ENCODE assay signal across 27 mouse cellular contexts in genomic region chrX:160892077-160892476, GRCm38 (mm10). TPM values are rescaled to one million over a fixed set of nuclear protein-coding genes. Genes with fewer than 3 reads are reported as not detected.
DNase-seq lines count a peak whose midpoint lies in the region; ATAC-seq and TF ChIP-seq lines count a peak whose summit lies in the region.
"Had no signal": no experiment of that assay in that cellular context is flagged by ENCODE, and none has a peak within 500 bp of the region (broad histone marks: within the 10 kb centered on the region; RNA-seq: fewer than 3 reads in every experiment).

No protein-coding gene starts in this region.

- TF ChIP-seq EP300 in MEL (IDR thresholded peaks at IDR 0.05; ENCODE audit: low read depth in 1 of 2, low read length in 2 of 2): peak; percentile 41 to 60; a peak in 3 of 4 replicates

- no peaks in the 10 kb centered on the region for H3K27me3 ChIP-seq in intestine, embryonic 16.5 days (replicated peaks; ENCODE audit: control insufficient read depth, insufficient read depth, low read length)
- no peaks in the 10 kb centered on the region for H3K27me3 ChIP-seq in intestine, postnatal 0 days (replicated peaks; ENCODE audit: control insufficient read depth, insufficient read depth, low read length)
- no peaks in the 10 kb centered on the region for H3K27me3 ChIP-seq in MEL (ENCODE audit: control insufficient read depth in 1 of 2, insufficient read depth in 2 of 2, low read length in 2 of 2)
- no peaks in the 10 kb centered on the region for H3K27me3 ChIP-seq in liver, embryonic 15.5 days
- H3K27me3 ChIP-seq: heart, embryonic 12.5 days; heart, embryonic 15.5 days; Patski had no signal

- TF ChIP-seq CTCF in intestine, postnatal 0 days (IDR thresholded peaks at IDR 0.05; ENCODE audit: low read depth): no peak
- TF ChIP-seq CTCF in MEL (IDR thresholded peaks at IDR 0.05 in 2 of 3, conservative IDR thresholded peaks at IDR 0.05 in 1 of 3; ENCODE audit: control insufficient read depth in 1 of 3, insufficient read depth in 1 of 3, low read depth in 2 of 3, low read length in 3 of 3, poor library complexity in 1 of 3, severe bottlenecking in 1 of 3): no peak

- no peak overlapping the region for H3K4me2 ChIP-seq in intestine, embryonic 16.5 days (ENCODE audit: low read depth, low read length)
- no peak overlapping the region for H3K4me2 ChIP-seq in intestine, postnatal 0 days (replicated peaks; ENCODE audit: low read depth)
- no peak overlapping the region for H3K4me2 ChIP-seq in liver, embryonic 15.5 days
- H3K4me2 ChIP-seq: embryonic facial prominence, embryonic 12.5 days; embryonic facial prominence, embryonic 15.5 days; heart, embryonic 12.5 days; heart, embryonic 15.5 days; hindbrain, embryonic 14.5 days had no signal

- H3K9me3 ChIP-seq in intestine, embryonic 16.5 days (ENCODE audit: control insufficient read depth, low read length): no peaks in the 10 kb centered on the region
- H3K9me3 ChIP-seq in intestine, postnatal 0 days (ENCODE audit: control insufficient read depth): no peaks in the 10 kb centered on the region
- H3K9me3 ChIP-seq in MEL (replicated peaks; ENCODE audit: insufficient read depth, low read length): no peaks in the 10 kb centered on the region
- H3K9me3 ChIP-seq in liver, embryonic 15.5 days (replicated peaks): no peaks in the 10 kb centered on the region
- H3K9me3 ChIP-seq: embryonic facial prominence, embryonic 12.5 days; embryonic facial prominence, embryonic 15.5 days; heart, embryonic 12.5 days; heart, embryonic 15.5 days; hindbrain, embryonic 10.5 days had no signal

- TF ChIP-seq RAD21 in MEL (IDR thresholded peaks at IDR 0.05; ENCODE audit: low read depth, low read length): no peak

- no peak overlapping the region for H3K27ac ChIP-seq in intestine, embryonic 16.5 days (ENCODE audit: low read length)
- H3K27ac ChIP-seq in intestine, postnatal 0 days (ENCODE audit: low read depth, low read length): no peak overlapping the region
- H3K27ac ChIP-seq in MEL (ENCODE audit: control insufficient read depth, low read depth, low read length): no peak overlapping the region
- no peak overlapping the region for H3K27ac ChIP-seq in liver, embryonic 15.5 days (replicated peaks)
- H3K27ac ChIP-seq: embryonic facial prominence, embryonic 12.5 days; embryonic facial prominence, embryonic 15.5 days; gastrocnemius, adult 2 months; heart, embryonic 15.5 days; hindbrain, embryonic 10.5 days; hindbrain, embryonic 14.5 days had no signal

- intact Hi-C loops in gastrocnemius, postnatal 14 days (cut with DNase I; ENCODE audit: low total_unique reads): no loop called here

- peak; percentile 46; the same call in 1 of the 2 replicates for ATAC-seq in intestine, embryonic 16.5 days
- no peak for ATAC-seq in intestine, postnatal 0 days
- peak; percentile 68 for ATAC-seq in liver, embryonic 15.5 days (ENCODE audit: insufficient read depth)
- ATAC-seq in megakaryocyte-erythroid progenitor cell, adult 5-6 weeks (replicated peaks; ENCODE audit: low FRiP score, low TSS enrichment, poor library complexity, severe bottlenecking): peak; percentile 94
- ATAC-seq: forebrain, embryonic 14.5 days; forebrain, postnatal 0 days; Patski had no signal

- no peaks in the 10 kb centered on the region for H3K4me1 ChIP-seq in intestine, embryonic 16.5 days (ENCODE audit: control insufficient read depth, insufficient read depth, low read length)
- H3K4me1 ChIP-seq in intestine, postnatal 0 days (replicated peaks; ENCODE audit: control insufficient read depth, insufficient read depth, low read length): no peaks in the 10 kb centered on the region
- H3K4me1 ChIP-seq in MEL (ENCODE audit: control insufficient read depth in 1 of 2, insufficient read depth in 2 of 2, low read length in 2 of 2): peaks cover 6 to 7% of the 10 kb centered on the region in 2 experiments
- H3K4me1 ChIP-seq in liver, embryonic 15.5 days (replicated peaks): no peaks in the 10 kb centered on the region
- H3K4me1 ChIP-seq: embryonic facial prominence, embryonic 12.5 days; embryonic facial prominence, embryonic 15.5 days; heart, embryonic 12.5 days; heart, embryonic 15.5 days; hindbrain, embryonic 10.5 days had no signal

- no peak for TF ChIP-seq POLR2A in MEL (IDR thresholded peaks at IDR 0.05; ENCODE audit: control insufficient read depth in 1 of 2, insufficient read depth in 1 of 2, low read depth in 1 of 2, low read length in 2 of 2, poor library complexity in 1 of 2)

- H3K4me3 ChIP-seq in intestine, embryonic 16.5 days (ENCODE audit: low read length): no peak overlapping the region
- no peak overlapping the region for H3K4me3 ChIP-seq in intestine, postnatal 0 days (ENCODE audit: low read depth, low read length)
- H3K4me3 ChIP-seq in MEL (ENCODE audit: control insufficient read depth in 1 of 2, insufficient read depth in 1 of 2, low read depth in 2 of 2, low read length in 2 of 2): no peak overlapping the region
- H3K4me3 ChIP-seq in liver, embryonic 15.5 days (replicated peaks): no peak overlapping the region
- H3K4me3 ChIP-seq: embryonic facial prominence, embryonic 12.5 days; embryonic facial prominence, embryonic 15.5 days; gastrocnemius, adult 2 months; heart, embryonic 12.5 days; heart, embryonic 15.5 days; hindbrain, embryonic 10.5 days had no signal

- H3K36me3 ChIP-seq in intestine, embryonic 16.5 days (ENCODE audit: control insufficient read depth, insufficient read depth, low read length): no peaks in the 10 kb centered on the region
- no peaks in the 10 kb centered on the region for H3K36me3 ChIP-seq in intestine, postnatal 0 days (ENCODE audit: control insufficient read depth, insufficient read depth)
- H3K36me3 ChIP-seq in MEL (ENCODE audit: control insufficient read depth in 1 of 2, insufficient read depth in 2 of 2, low read length in 2 of 2): peaks cover 0 to 11% of the 10 kb centered on the region in 2 experiments; a peak in 2 of 4 replicates
- no peaks in the 10 kb centered on the region for H3K36me3 ChIP-seq in liver, embryonic 15.5 days (replicated peaks)
- H3K36me3 ChIP-seq: embryonic facial prominence, embryonic 12.5 days; embryonic facial prominence, embryonic 15.5 days; heart, embryonic 12.5 days; heart, embryonic 15.5 days; hindbrain, embryonic 10.5 days had no signal

- H3K9ac ChIP-seq in intestine, embryonic 16.5 days (ENCODE audit: low read depth, low read length): no peak overlapping the region
- no peak overlapping the region for H3K9ac ChIP-seq in intestine, postnatal 0 days (ENCODE audit: low read depth, low read length)
- H3K9ac ChIP-seq in MEL (ENCODE audit: control insufficient read depth, low read depth, low read length, poor library complexity, severe bottlenecking): no peak overlapping the region
- no peak overlapping the region for H3K9ac ChIP-seq in liver, embryonic 15.5 days
- H3K9ac ChIP-seq: embryonic facial prominence, embryonic 12.5 days; embryonic facial prominence, embryonic 15.5 days; forebrain, postnatal 0 days; heart, embryonic 12.5 days; heart, embryonic 15.5 days; hindbrain, embryonic 14.5 days had no signal

- 68% methylated on average over 1 of the region's 1 CpGs for WGBS in intestine, embryonic 16.5 days
- 52% methylated on average over 1 of the region's 1 CpGs for WGBS in intestine, postnatal 0 days
- 21% methylated on average over 1 of the region's 1 CpGs for WGBS in liver, embryonic 15.5 days (ENCODE audit: insufficient replicate concordance)

- H3K79me2 ChIP-seq in MEL (ENCODE audit: control insufficient read depth, insufficient read depth, low read length, poor library complexity): no peaks in the 10 kb centered on the region

- DNase-seq in MEL (ENCODE audit: low read depth, low spot score): peak; percentile 42
- no peak for DNase-seq in spleen, postnatal 4 days (ENCODE audit: low spot score in 2 of 2)
- DNase-seq in gastrocnemius, postnatal 14 days: no peak
- DNase-seq: adrenal gland, postnatal 10 days; adrenal gland, postnatal 36 days; cerebellum, adult 18-20 months; cerebellum, adult 9-10 months; cerebellum, postnatal 14 days; forebrain, postnatal 0 days; gastrocnemius, adult 2 months; gastrocnemius, postnatal 25 days; heart, adult 18-20 months; heart, postnatal 10 days; heart, postnatal 36 days had no signal

TF ChIP-seq in MEL, 35 proteins besides CTCF, POLR2A, EP300 and RAD21:
- TF ChIP-seq TCF12 (IDR thresholded peaks at IDR 0.05; ENCODE audit: low read depth, low read length) (peak; percentile 63), GATA1 (IDR thresholded peaks at IDR 0.05; ENCODE audit: low read depth, low read length) (peak; percentile 70), MEF2A (IDR thresholded peaks at IDR 0.05; ENCODE audit: extremely low read depth, insufficient replicate concordance, low read depth, low read length, poor library complexity, severe bottlenecking) (no peak)
TF ChIP-seq in MEL: peak in this region for 2.

RNA-seq across cellular contexts. Expression of gene Gja6, which starts 14.8 kb away (rescaled TPM):
- polyA plus RNA-seq in intestine, embryonic 16.5 days (2015; fragmentation: Nextera tagmentation; extraction: Ambion mirVana): 0.10 and 0.11 TPM in 2 replicates
- 0.09 and 0.29 TPM in 2 replicates for polyA plus RNA-seq in intestine, postnatal 0 days (2015; fragmentation: Nextera tagmentation; extraction: Ambion mirVana)
- 0.12 TPM in 1 of 2 replicates, not detected in the other for total RNA-seq in MEL (2012; rRNA removed)
- polyA plus RNA-seq in MEL (2012; ENCODE audit: insufficient read depth in 1 of 2, insufficient read length in 2 of 2, low read depth in 1 of 2, low replicate concordance in 2 of 2, missing spikeins in 1 of 2): under 1 TPM in 1 of 2 experiments, not detected in 1; 0.10 TPM
- 0.47 and 0.58 TPM in 2 replicates for polyA plus RNA-seq in liver, embryonic 15.5 days (2015; fragmentation: Nextera tagmentation; extraction: Ambion mirVana)
- total RNA-seq in megakaryocyte-erythroid progenitor cell, adult 5-6 weeks (2014; fragmentation: Nextera tagmentation): 0.64 TPM in 1 of 2 replicates, not detected in the other
- 0.08 TPM in 1 of 2 replicates, not detected in the other for total RNA-seq in megakaryocyte-erythroid progenitor cell, adult 5-6 weeks (2017)
- under 1 TPM in 1 of 2 experiments, not detected in 1; 0.11 TPM for total RNA-seq in gastrocnemius, postnatal 14 days (2021)
- total RNA-seq: common myeloid progenitor, adult 5-6 weeks; gastrocnemius, postnatal 25 days had no signal
- polyA plus RNA-seq: embryonic facial prominence, embryonic 12.5 days; heart, embryonic 15.5 days had no signal
